Mouse (Mus musculus) limb, embryonic 11.5 days (tissue): Measurements from ENCODE around the gene Itga11. TPM values are rescaled to one million over a fixed set of nuclear protein-coding genes. Genes with fewer than 3 reads are reported as not detected.

Source experiments
- ATAC-seq: fragments of 200-750 bp; cut with Nextera tagmentation; 2 replicates; pipeline ENCODE4 v1.8.0; 2017; ENCODE audit warnings: low read depth; ENCODE audit not compliant: insufficient number of reproducible peaks, low FRiP score, low TSS enrichment
- DNase-seq: peaks from one replicate; pipeline ENCODE4 v3.0.0-alpha.2; 2015; ENCODE audit warnings: low spot score
- H3K27ac ChIP-seq: fragments of 300-500 bp; sonication (generic); replicated peaks from 2 replicates; pipeline ENCODE4 v1.5.1; 2014; ENCODE audit warnings: low read depth, mild to moderate bottlenecking, low read length
- H3K27me3 ChIP-seq: fragments of 300-500 bp; sonication (generic); 2 replicates; pipeline ENCODE4 v1.6.1; 2014; ENCODE audit warnings: mild to moderate bottlenecking, low read length, mixed read lengths; ENCODE audit not compliant: control insufficient read depth, insufficient read depth
- H3K36me3 ChIP-seq: fragments of 300-500 bp; sonication (generic); 2 replicates; pipeline ENCODE4 v1.6.1; 2014; ENCODE audit warnings: mild to moderate bottlenecking, low read length, moderate library complexity, mixed read lengths; ENCODE audit not compliant: control insufficient read depth, insufficient read depth
- H3K4me1 ChIP-seq: fragments of 300-500 bp; sonication (generic); 2 replicates; pipeline ENCODE4 v1.6.1; 2014; ENCODE audit warnings: low read length, mixed read lengths; ENCODE audit not compliant: control insufficient read depth, insufficient read depth
- H3K4me2 ChIP-seq: fragments of 300-500 bp; sonication (generic); 2 replicates; pipeline ENCODE4 v1.6.1; 2014; ENCODE audit warnings: low read depth, mild to moderate bottlenecking, moderate library complexity; ENCODE audit not compliant: severe bottlenecking
- H3K4me3 ChIP-seq: fragments of 300-500 bp; sonication (generic); 2 replicates; pipeline ENCODE4 v1.5.1; 2014; ENCODE audit warnings: low read depth, low read length
- H3K9ac ChIP-seq: fragments of 300-500 bp; sonication (generic); 2 replicates; pipeline ENCODE4 v1.6.1; 2014; ENCODE audit warnings: mild to moderate bottlenecking, low read length
- H3K9me3 ChIP-seq: fragments of 300-500 bp; sonication (generic); 2 replicates; pipeline ENCODE4 v1.6.1; 2016; ENCODE audit warnings: low read length; ENCODE audit not compliant: control insufficient read depth
- WGBS: fragments of 180-500 bp; shearing (Covaris S2); extraction: QIAGEN DNeasy Blood & Tissue Kit; methylation state at CpG from one replicate; pipeline ENCODE4 v1.1.7; 2014; 5-methylcytosine and 5-hydroxymethylcytosine counted together
- polyA plus RNA-seq: library from polyadenylated mRNA; unstranded; fragments of >200 nt; fragmentation: Nextera tagmentation; extraction: Ambion mirVana; gene quantifications from 2 replicates; pipeline ENCODE4 v1.2.1, GENCODE M21; 2014

Gene Itga11
- polyA plus RNA-seq, 1 experiment from 2014 or later: 3.5 TPM

DNA sequence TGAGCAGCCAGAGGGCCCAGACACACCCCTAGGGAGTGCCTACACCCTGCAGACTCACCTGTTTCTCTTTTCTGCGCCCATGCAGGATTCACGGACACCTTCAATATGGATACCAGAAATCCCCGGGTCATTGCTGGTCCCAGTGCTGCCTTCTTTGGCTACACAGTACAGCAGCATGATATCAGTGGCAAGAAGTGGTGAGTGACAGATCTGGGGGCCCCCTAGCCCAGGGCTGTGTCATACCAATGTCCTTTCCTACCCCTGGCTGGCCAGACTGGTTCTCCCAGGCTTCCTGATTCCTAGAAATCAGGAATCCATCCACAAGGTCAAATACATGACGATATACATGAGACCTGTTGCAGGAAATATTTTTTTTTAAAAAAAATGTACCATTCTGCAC, 19.2 kb downstream of the Itga11 start:
- 89% methylated on average over 4 of the region's 4 CpGs for WGBS
- no peaks in the 10 kb centered on the region for H3K36me3 ChIP-seq
- no peak overlapping the region for H3K4me3 ChIP-seq
- peaks cover 2% of the 10 kb centered on the region; the same call in 1 of the 2 replicates for H3K4me1 ChIP-seq
- no peak overlapping the region for H3K9ac ChIP-seq
- no peak overlapping the region for H3K27ac ChIP-seq
- H3K4me2 ChIP-seq: no peak overlapping the region
- H3K27me3 ChIP-seq: no peaks in the 10 kb centered on the region
- DNase-seq (no peak), ATAC-seq (no peak)
- no peaks in the 10 kb centered on the region for H3K9me3 ChIP-seq

DNA sequence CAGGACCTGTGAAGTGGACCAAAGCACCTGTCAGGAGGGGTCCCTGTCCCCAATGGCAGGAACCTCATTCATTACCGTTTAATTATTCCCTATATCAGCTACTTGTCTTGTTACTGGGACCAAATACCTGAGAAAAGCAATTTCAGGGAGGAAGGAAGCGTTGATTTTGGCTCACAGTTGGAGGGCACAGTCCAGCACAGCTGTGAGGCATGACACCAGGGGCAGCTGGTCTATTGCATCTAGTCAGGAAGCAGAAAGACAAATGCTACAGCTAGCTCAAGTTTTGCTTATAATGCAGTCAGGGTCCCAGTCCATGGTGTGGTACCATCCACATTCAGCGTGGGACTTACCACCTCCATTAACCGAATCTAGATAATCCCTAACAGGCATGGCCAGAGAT, 29.6 kb downstream of the Itga11 start:
- no peak overlapping the region for H3K27ac ChIP-seq
- ATAC-seq (no peak), DNase-seq (no peak)
- H3K27me3 ChIP-seq: no peaks in the 10 kb centered on the region
- no peak overlapping the region for H3K9ac ChIP-seq
- no peak overlapping the region for H3K4me2 ChIP-seq
- no peaks in the 10 kb centered on the region for H3K36me3 ChIP-seq
- H3K4me3 ChIP-seq: no peak overlapping the region
- peaks cover 12% of the 10 kb centered on the region for H3K4me1 ChIP-seq
- 74% methylated on average over 4 of the region's 4 CpGs for WGBS
- no peaks in the 10 kb centered on the region for H3K9me3 ChIP-seq

DNA sequence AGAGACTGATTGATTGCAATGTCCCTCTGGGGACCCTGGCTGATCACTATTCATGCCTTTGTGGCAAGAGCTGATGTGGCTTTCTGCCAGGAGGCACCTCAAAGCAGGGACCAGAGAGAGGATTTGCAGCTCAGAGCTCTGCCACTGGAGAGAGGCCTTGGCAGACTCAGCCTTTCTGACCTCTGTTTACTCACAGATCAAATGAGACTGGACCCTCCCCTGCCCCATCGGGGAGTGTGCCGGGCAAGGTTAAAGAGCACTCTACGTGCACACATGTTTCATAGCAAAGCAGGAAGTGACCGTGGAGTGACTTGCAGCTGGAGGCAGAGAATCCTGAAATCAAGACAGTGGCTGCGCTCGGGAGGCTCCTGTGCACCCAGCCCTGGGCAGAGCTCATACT, 30.2 kb downstream of the Itga11 start:
- Histone ChIP-seq H3K27ac (no peak overlapping the region), H3K27me3 (no peaks in the 10 kb centered on the region), H3K4me2 (no peak overlapping the region), H3K4me1 (peaks cover 12% of the 10 kb centered on the region), H3K36me3 (no peaks in the 10 kb centered on the region), H3K4me3 (no peak overlapping the region), H3K9ac (no peak overlapping the region), H3K9me3 (no peaks in the 10 kb centered on the region)
- DNase-seq: peak; percentile 40
- no peak for ATAC-seq
- 11% methylated on average over 6 of the region's 6 CpGs for WGBS

DNA sequence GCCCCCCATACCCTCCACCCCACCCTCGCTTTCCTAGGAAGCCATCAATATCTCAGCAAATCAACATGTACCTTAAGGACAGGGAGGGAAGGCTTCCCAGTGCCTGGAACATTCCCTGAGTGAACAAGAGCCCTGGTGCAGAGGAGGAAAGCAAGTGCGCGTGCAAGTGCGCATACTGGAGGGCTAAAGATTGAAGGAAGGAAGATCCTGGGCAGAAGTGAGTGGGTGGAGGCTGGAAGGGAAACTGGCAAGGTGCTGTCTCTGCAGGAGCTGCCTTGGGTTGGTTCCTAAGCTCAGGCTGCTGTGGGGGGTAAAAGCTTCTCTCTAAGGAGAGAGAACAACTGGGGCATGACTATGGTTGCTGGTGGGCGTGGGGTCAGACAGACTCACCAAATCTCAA, 32.4 kb downstream of the Itga11 start:
- Histone ChIP-seq H3K9ac (no peak overlapping the region), H3K4me2 (no peak overlapping the region), H3K27ac (no peak overlapping the region), H3K27me3 (no peaks in the 10 kb centered on the region), H3K36me3 (no peaks in the 10 kb centered on the region), H3K4me1 (peaks cover 12% of the 10 kb centered on the region), H3K9me3 (no peaks in the 10 kb centered on the region; the same call in 1 of the 2 replicates), H3K4me3 (no peak overlapping the region)
- 84% methylated on average over 5 of the region's 5 CpGs for WGBS
- DNase-seq (no peak), ATAC-seq (no peak)

DNA sequence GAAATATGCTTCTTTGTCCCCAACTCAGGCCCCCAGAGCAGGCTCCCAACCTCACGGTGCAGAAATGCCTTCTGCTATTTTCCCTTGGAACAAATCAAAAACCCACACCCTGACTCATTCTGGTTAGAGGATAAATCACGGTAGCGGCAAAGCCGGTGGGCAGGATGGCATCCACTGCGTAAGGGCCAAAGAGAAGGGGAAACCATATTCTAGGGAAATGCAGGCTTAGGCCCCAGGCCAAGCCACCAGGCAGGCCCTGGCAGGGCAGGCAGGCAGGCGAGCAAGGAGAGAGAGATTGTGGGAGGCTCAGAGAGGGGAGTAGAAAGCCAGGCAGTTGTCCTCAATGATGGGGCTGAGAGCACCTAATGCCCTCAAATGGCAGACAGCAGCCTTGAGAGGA, 34.7 kb downstream of the Itga11 start:
- no peak overlapping the region for H3K27ac ChIP-seq
- ATAC-seq (no peak), DNase-seq (no peak)
- H3K27me3 ChIP-seq: no peaks in the 10 kb centered on the region
- H3K9me3 ChIP-seq: no peaks in the 10 kb centered on the region; the same call in 1 of the 2 replicates
- H3K4me3 ChIP-seq: no peak overlapping the region
- H3K4me2 ChIP-seq: no peak overlapping the region
- peaks cover 12% of the 10 kb centered on the region for H3K4me1 ChIP-seq
- H3K36me3 ChIP-seq: no peaks in the 10 kb centered on the region
- WGBS: 84% methylated on average over 6 of the region's 6 CpGs
- H3K9ac ChIP-seq: no peak overlapping the region

DNA sequence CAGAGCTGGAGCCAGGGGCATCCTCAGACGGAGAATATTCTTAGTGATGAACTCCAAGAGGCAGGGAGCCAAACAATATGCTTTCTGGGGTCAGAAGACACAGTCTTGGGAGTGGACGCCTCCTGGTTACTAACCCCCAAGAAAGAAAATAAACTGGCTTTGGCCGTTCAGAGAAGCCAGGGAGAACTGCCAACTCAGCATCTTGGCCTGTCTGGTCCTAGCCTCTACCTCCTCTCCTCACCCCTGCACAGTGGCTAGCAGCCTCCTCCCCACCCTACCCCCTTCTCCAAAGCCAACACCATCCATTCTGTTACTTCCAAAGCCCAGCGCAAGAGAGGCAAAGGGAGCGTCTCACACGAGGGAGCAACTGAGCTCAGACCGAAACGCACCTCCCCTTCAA, 35.4 kb downstream of the Itga11 start:
- no peak overlapping the region for H3K9ac ChIP-seq
- ATAC-seq (no peak), DNase-seq (no peak)
- WGBS: 89% methylated on average over 8 of the region's 8 CpGs
- H3K4me3 ChIP-seq: no peak overlapping the region
- no peaks in the 10 kb centered on the region for H3K36me3 ChIP-seq
- H3K27ac ChIP-seq: no peak overlapping the region
- peaks cover 14% of the 10 kb centered on the region for H3K4me1 ChIP-seq
- no peaks in the 10 kb centered on the region; the same call in 1 of the 2 replicates for H3K9me3 ChIP-seq
- no peaks in the 10 kb centered on the region for H3K27me3 ChIP-seq
- no peak overlapping the region for H3K4me2 ChIP-seq

DNA sequence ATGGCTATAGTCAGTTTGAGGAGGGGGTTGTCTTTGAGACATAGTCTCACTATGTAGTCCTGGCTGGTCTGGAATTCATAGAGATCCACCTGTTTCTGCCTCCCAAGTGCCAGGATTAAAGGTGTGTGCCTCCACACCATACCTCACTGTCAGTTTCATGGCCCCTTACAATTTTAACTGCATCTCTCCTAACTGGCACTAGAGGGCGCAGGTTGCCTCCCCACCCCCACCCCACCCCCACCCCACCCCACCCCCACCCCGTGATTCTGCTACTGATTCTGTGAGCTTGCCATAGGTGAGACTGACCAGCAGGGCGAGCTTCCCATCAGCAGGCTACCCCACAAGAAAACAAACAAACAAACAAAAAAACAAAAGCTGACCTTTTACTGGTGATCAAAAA, 36.7 kb downstream of the Itga11 start:
- WGBS: 58% methylated on average over 3 of the region's 3 CpGs
- DNase-seq (no peak), ATAC-seq (no peak)
- Histone ChIP-seq H3K27me3 (no peaks in the 10 kb centered on the region), H3K36me3 (no peaks in the 10 kb centered on the region), H3K9ac (no peak overlapping the region), H3K27ac (no peak overlapping the region), H3K4me1 (peaks cover 16% of the 10 kb centered on the region), H3K4me3 (no peak overlapping the region), H3K9me3 (no peaks in the 10 kb centered on the region; the same call in 1 of the 2 replicates), H3K4me2 (no peak overlapping the region)

DNA sequence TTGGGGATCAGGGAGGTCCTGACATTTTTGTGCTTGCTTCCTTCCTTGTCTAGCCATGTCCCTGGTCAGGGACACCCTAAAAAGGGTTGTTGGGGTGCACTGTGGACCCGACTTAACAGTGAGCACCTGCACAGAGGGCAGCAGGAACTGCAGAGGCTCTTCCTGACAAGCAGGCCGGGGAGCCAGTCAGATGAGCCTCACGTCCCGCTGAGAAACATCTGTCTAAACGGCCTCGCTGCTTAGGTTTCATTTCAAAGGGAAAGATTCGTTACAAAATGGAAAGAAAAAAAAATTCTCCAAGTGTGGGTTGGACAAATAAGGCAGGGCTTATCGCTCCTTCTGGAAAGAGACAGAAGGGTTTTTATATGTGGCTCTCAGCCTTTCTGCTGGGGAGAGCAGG, 40.4 kb downstream of the Itga11 start:
- 46% methylated on average over 8 of the region's 8 CpGs for WGBS

DNA sequence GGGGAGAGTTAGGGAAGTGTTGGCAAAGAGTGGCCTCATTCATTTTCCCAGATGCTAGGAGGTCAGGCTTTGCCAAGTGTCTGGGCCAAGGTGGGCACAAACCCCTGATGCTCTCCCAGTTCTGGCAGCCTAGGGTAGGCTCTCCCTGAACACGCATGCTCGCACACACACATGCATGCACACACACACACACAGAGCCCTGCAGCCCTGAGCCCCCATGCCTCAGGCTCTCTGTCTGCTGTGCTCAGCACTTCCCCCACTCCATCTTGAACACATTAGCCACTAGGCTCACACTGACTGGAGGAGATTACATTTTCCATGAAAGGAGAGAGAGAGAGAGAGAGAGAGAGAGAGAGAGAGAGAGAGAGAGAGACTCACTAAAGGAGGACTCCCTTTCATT, 44.2 kb downstream of the Itga11 start:
- WGBS: 35% methylated on average over 2 of the region's 2 CpGs

More for the DNA sequence above, 40.4 kb downstream of the Itga11 start:
- Histone ChIP-seq H3K9ac (peak overlapping the region; percentile 22), H3K4me1 (peaks cover 32% of the 10 kb centered on the region), H3K4me3 (no peak overlapping the region), H3K27me3 (no peaks in the 10 kb centered on the region), H3K27ac (no peak overlapping the region; the same call in 1 of the 2 replicates), H3K9me3 (no peaks in the 10 kb centered on the region; the same call in 1 of the 2 replicates), H3K36me3 (no peaks in the 10 kb centered on the region), H3K4me2 (no peak overlapping the region)
- no peak for DNase-seq
- no peak for ATAC-seq

More for the DNA sequence above, 44.2 kb downstream of the Itga11 start:
- no peaks in the 10 kb centered on the region for H3K9me3 ChIP-seq
- H3K4me1 ChIP-seq: peaks cover 56% of the 10 kb centered on the region
- peak overlapping the region; percentile 77 for H3K27ac ChIP-seq
- ATAC-seq: peak; percentile 75; the same call in 1 of the 2 replicates
- H3K9ac ChIP-seq: no peak overlapping the region
- DNase-seq: peak; percentile 75
- no peaks in the 10 kb centered on the region for H3K36me3 ChIP-seq
- H3K4me3 ChIP-seq: no peak overlapping the region
- H3K4me2 ChIP-seq: 0 out of 2 replicates have a peak overlapping the region, but pooled peaks have one; percentile 5
- H3K27me3 ChIP-seq: no peaks in the 10 kb centered on the region
